Mouse (Mus musculus): ENCODE measurements at regions not wholly inside any gene's neighbourhood (a gene's known extent, or its start where the extent isn't known, plus 50 kb on each side); places are given as distances from the start of the nearest gene placed in this dataset.

DNA sequence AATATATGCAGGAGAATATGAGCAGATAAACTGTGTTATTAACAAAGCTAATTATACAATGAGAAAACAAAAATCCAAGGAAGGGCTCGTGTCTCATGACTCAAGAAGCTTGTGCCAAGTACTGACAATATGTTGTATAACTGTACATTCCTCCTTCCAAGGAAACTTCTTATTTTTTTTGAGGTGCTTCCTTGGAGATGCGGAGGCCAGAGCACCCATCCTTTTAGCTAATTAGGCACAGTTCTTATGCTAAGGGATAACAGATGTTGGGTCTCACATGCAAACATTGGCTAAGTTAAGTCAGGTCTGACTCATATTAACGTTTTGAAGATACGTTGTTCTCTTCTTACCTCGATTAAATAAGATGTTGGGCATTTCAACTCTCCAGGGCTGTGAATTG, 426.1 kb downstream of the Adra2a start:
- no peak for DNase-seq

DNA sequence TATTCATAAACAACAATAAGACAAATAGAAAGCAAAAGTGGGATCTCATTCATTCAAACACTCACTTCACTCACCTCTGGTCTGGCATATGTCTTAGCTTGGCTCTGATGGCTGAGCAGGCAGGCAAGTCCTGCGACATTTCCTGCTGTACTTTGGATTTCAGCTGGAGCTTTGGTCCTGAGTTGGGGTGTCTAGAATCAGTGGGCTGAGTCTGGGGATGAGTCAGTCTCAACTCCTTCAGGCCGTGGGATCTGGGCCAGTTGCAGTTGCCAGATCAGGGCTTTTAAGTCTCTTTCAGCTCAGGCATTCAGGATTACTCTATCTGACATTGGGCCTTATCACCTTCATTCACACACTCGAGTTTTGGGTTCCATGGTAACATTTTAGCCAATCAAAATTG, 454.1 kb downstream of the Adra2a start:
- DNase-seq, result no peak

DNA sequence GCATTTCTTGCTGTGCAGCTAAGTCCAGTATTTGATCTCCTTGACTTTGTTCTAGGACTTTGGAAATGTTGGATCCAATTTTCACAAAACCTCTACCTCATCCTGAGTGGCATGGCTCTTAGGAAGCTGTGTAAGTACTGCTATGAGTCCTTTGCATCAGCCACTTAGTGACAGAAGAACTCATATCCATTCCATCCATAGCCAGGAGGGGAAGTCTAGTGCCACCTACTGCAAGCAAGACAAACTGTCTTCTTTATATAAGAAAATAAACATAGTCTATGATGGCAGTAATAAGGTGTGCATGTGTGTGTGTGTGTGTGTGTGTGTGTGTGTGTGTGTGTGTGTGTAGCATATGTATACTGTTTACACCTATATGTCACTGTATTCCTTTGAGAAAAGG, 489.9 kb downstream of the Adra2a start:
- no peak for DNase-seq

DNA sequence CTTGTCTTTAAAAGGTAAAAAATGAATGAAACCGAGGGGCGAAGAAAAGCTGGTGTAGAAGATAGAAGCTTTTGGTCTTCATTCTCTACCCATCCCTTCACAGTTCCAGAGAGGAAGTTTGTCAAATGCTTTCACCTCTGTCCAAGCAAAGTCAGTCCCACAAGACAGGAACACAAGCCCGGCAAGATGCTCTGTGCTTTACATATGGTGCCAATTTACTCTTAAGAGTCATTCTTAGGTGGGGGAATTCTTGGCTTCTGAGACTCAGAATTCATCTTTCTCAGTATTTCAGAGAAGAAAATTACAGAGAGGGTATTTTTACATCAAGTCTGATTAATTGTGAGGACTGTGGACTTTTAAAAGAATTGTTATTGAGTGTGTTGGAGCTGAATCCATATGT, 511.4 kb downstream of the Adra2a start:
- DNase-seq, result no peak

- DNase-seq, result no peak
Measured at GRCm38 (mm10) chr19:54557984-54558383, 514.0 kb downstream of the Adra2a start.

DNA sequence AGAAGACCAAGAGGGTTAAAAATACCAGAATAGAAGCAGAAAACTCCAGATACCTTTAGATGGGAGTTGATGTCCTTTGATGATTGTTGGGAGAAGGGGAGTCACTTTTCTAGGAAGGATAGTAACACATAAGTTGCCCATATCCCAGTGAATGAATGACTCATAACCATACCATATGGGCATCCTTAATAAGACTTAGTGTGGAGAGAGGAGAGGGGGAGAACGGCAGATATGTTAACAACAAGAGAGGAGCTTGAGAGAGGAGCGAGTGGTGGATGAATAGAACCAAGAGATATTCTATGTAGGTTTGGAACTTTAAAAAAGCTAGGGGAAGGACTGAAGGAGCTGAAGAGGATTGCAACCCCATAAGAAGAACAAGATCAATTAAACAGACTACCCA, 539.6 kb downstream of the Adra2a start:
- DNase-seq, result no peak

DNA sequence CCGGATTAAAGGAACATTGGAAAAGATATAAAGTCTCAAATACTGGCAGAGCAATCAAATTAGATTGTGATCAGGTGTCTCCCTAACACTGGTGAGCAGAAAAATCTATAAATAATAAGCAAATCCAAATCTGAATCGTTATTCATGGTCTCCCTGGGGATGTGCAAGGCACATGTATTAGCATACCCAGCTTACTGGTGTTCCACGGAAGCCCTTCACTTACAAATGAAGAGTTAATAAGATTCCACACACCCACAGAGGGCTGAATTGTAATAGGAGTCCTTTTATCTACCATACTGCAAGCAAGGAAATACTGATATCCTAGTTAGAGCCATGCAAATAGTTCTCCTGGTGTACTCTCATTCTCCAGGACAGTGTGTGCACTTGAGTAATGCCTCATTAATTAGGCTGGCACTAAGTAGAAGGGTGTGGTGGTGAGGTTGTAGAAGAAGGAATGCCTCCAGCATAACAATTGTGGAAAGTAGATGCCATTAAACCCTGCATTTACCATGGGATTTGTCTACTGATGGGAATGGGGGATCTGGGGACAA, 540.8 kb downstream of the Adra2a start:
- DNase-seq, result no peak

DNA sequence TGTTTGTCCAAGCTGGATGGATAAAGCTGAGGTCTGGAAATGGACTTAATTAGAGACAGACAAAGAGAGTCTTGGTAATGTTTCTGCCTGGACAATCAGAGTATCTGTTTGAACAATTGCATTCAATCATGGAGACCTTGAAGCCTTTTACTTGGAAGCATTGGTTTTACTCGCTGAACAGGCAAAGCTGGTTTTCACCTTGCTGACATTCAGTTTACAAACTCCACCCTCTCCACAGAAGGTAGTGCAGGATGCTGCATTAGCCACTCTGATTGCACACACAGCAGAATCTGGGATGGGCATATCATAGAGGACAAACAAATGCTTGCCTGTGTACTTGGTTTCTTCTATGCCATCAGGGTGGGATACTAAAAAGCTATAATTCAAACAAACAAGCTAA, 541.4 kb downstream of the Adra2a start:
- DNase-seq, result no peak

DNA sequence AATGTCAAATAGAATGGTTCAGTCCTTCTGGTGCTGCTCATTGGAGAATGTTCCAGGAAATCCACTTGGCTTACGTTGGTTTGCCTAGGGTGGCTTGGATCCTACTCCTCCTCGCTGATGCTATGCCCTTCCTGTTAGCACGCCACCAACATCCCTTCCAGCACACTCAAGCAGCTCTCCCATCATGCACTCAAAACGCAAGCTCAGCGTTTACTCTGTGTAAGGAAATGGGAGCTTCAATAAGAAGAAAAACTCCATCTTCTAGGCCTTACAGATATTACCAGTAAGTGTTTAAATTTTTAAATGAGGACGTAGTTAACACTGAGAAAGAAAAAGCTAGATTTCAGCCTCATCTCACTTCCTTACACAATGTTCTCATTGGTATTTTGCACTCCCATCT, 523.7 kb downstream of the Gpam start:
- DNase-seq, result no peak

GRCm38 (mm10) chr19:54605346-54605745, 521.7 kb downstream of the Gpam start:
- no peak for DNase-seq

DNA sequence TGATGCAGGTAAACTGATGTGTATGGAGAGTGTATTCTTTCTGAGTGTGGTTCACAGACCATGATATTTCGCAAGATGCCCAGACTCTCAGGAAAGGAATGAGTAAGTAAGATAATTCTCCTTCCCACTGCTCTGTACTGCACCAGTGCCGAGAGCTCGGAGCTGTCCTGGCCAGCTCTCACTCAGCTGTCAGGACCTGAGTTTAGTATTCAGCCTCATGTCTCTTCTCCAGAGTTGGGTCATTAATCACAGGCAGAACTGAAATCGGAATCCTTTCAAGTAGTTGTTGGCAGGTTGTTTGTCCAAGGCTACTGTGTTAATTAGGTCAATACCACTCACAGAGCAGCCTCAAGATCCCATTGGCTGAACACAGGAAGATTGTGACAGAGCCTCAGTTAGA, 510.1 kb downstream of the Gpam start:
- no peak for DNase-seq
